Mouse (Mus musculus) retina, postnatal 1 day (tissue): ENCODE results near the gene Tmem53.

Source experiments
- DNase-seq: peaks from one replicate; pipeline ENCODE4 v3.0.0-alpha.2; 2012

Tmem53 gene

DNA sequence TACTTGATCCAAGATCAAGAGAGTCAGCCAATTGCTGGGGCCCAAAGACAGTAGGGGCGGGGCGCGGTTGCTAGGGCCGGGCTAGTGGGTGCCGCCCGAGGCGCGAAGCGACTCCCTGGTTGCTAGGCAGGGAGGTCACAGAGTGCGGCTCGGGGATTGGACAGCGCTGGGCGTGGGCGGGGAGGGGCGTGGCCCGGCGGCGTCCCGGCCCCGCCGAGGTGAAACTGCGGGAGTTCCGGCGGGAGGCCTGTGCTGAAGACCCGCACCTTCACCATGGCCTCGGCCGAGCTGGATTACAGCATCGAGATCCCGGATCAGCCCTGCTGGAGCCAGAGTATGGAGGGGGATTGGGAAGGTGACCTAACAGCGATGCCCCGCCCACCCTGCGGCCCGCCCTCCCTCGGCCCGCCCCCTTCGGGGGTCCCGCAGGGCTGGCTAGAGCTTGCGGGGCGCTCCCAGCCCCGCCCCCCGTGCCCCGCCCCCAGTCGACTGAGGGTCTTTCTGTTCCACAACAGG lies at the start of gene Tmem53, which contains the start of gene Armh1:
Tmem53 (plus strand) TSS at position 151 of the 516 bp plus-strand sequence.
Armh1 (minus strand) TSS at position 325 of the 516 bp plus-strand sequence.
- peak; percentile 97 for DNase-seq

DNA sequence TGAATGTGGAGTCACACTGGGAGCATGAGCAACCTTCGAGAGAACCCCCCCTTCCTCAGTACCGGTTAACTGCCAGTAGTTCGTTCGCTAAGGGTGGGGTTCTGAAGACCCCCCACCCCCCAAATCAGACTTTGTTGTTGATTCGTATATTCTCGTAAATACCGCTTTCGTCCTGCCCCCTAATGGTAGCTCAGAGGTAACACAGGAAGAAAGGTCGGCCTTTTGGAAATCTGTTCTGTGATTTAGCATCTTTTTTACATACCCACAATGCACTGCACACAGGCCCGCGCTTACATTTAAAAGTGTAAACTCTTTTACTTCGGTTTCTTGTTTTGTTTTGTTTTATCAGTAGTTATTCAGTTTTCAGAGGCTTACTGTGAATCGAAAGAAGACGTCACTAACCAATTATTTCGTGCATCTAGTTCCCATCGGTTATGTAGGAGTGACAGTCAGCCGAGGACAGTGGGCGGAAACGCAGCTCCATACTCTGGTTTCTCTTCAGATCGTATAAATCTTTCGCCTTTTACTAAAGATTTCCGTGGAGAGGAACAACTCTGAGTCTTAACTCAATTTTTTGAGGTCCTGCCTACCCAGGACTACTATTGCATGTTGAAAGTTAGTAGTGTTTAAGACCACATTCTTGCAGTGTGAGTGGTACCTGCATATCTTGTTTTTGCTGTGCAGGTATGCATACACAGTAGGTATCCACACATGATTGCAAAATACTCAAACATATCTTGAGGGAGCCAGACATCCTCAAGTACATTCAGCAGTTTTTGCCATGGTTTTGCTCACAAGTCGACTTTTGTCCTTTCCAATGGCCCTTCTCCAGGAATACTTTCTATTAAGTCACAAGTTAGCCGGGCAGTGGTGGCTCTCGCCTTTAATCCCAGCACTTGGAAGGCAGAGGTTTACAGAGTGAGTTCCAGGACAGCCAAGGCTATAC lies 49.4 kb upstream of the Tmem53 start:
- DNase-seq = peak; percentile 89

DNA sequence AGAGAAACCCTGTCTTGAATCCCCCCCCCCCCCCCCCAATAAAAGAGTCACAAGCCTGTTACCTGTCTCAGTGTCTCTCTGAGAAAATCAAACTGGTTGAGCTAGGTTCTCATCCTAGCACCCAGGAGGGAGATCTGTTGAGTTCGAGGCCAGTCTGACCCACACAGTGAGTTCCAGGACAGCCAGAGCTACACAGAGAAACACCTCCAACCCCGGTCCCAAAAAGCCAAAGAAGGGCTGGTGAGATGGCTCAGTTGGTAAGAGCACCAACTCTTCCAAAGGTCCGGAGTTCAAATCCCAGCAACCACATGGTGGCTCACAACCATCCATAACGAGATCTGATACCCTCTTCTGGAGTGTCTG lies 48.8 kb upstream of the Tmem53 start:
- no peak for DNase-seq

DNA sequence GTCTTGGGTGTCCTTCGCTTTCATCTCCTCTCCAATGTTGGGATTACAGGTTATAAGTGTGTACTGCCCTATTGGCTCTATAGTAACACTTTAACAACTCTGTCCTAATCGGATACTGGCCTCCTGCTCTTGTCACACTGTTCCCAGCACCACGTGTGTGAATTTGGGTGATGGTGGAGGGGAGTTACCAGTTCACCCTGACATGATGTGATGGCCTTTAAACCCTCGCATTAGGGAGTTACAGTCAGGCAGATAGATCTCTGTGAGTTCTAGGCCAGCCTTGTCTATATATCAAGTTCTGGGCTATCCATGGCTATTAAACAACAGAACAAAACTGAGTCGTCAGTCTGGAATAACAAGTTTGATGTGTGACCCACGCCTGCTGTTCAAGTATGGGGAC lies 42.2 kb upstream of the Tmem53 start:
- no peak for DNase-seq

DNA sequence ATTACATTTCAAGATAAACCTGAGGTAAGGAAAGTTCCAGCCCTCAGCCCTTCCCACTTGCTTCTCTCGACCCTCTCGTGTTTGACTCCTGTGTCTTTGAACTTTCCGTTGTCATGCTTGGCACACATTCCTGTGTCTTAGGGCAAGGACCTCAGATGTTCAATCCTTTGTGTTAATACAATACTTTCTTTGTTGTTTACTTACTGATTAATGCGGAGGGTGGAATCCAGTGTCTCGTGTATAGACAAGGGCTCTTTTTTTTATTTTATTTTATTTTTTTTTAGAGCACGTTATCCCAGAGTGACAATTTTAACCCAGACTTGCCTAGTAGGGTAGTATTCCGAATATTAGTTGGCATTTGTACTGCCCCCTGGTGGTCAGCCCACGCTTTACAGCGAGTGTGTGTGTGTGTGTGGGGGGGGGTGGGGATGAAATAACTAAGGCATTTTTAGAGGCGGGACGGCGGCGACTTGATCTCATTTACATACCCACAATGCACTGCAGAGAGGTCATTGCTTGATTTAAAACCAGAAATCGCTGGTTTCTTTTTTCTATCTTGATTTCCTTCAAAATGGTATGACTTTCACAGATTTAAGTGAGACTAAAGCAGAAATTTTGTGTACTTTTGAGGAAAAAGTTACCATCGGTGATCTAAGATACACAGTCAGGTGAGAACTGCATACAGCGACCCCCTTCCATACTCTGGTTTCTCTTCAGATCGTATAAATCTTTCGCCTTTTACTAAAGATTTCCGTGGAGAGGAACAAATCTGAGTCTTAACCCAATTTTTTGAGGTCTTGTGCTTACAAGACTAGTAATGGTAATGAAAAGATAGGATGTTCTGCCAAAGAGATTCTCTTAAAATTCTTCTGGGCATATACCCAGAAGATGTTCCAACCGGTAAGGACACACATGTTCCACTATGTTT lies 41.3 kb upstream of the Tmem53 start:
- peak; percentile 92 for DNase-seq

DNA sequence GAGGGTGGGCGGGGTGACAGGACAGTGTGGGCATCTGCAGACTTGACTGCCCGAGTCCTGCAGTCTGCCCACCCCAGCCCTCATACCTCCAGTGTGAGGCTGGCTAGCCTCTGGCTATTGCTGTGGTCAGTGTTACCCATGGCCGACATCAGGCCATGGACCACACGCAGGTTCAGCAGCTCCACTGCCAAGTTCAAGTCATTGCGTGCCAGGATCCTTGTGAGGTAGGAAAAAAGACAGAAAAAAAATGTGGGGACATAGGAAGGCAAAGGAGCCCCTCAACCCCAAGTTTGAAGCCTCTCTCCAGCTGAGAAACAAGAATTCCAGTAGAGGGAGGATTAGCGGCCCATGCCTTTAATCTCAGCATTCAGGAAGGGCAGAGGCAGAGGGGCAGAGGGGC lies 37.5 kb upstream of the Tmem53 start:
- no peak for DNase-seq

DNA sequence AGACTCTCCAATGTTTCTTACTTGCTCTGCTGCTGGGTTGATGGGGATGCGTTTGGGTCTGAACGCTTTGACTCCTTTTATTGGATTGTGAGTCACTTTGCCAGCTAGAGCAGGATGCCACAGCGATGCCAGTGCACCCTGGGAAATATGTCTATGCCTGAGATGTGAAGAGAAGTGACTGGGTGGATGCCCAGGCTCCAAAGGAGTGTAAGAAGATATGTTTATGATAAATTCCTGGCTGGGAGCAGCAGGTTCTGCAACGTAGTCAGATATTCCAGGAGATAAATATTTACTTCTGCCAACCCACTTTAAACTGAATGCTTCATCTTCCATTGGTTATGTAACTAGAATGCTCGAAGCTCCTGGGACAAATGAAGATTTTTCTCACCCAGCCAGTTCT lies 34.7 kb upstream of the Tmem53 start:
- DNase-seq = no peak

DNA sequence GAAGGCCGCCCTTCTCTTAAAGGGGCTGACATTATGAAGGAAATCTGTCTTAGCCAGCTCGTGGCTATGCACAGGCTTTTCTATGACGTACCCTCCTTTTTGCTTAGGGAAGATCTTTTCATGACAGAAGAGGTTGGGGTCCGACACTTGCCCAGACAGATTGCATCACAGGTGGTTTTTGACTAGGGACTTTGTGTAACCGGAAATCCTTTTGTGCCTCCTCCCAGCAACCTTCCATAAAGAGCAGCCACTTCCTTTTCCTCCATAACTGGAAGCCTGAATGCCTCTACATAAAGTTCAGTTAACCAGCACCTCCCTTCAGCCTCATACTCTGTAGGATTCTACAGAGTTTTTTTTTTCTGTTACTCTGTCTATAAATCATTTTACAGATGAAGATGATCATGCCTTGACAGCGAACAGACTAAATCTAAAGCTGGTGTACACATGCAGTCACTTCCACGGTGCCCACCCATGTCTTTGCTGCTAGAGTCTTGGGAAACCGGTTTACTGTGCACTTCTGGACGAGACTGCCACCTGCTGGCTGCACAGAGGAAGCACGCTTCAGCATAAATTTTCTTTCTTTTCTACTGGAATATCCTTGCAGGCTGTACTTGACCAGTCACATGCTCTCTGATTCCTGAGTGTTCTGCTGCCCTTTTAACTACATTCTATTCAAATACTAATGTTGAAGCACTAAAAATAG lies 33.1 kb upstream of the Tmem53 start:
- peak; percentile 77 for DNase-seq

DNA sequence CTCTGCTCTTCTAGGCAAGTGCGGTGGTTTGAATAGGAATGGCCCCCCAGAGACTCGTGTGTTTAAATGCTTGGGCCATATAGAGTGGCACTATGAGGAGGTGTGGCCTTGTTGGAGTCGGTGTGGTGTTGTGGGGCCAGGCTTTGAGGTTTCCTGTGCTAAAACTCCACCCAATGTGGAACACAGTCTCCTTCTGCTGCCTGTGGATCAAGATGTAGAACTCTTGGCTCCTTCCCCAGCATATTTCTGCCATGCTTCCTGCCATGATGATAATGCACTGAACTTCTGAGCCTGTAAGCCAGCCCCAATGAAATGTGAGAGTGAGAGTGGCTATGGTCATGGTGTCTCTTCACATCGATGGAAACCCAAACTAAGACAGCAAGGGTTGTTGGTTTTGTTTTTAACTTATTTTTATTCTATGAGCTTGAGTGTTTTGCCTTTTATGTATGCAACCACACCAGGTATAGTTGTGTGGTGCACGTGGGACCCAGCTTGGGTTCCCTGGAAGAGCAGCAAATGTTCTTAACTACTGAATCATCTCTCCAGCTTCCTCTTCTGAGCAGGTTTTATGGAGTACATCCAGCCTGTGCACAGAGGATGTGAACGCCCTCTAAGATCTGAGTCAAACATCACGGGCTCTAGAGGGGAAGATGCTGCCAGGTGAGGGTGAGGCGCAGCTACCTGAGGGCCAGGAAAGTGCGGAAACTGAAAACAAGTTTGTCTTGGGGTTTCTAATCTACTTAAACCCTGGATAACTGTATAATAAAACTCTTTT lies 30.8 kb upstream of the Tmem53 start:
- DNase-seq = no peak

DNA sequence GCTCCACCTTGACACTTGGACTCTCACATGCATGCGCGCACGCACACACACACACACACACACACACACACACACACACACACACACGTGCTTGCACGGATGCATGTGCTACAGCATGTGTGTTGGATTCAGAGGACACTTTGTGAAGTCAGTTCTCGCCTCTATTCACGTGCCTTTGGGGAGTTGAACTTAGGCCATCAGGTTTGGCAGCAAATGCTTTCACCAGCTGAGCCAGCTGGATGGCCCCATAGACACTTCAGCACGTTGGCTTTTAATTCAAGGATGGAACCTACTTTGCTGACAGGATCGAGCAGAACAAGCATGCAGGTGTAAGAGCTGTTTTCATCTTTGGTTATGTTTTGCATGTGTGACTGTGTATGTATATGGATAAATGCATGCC lies 29.9 kb upstream of the Tmem53 start:
- DNase-seq = no peak

DNA sequence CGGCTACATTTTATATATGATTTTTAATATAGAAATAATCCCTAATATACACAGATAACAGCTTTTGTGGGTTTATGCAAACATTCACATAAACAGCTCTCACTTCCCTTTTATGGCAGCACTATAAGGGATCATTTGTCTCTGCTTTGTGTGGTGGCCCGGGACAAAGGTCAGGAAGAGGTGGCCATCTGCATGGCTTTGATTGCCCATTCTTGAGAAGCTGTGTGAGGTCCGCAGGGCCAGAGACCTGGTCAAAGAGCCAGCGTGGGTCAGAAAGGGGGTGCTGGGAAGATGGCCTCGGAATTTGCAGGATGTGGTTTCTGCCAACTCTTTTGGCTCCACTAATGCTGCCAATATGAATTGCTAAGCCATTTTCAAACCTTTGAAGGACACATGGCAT lies 28.8 kb upstream of the Tmem53 start:
- DNase-seq = no peak

DNA sequence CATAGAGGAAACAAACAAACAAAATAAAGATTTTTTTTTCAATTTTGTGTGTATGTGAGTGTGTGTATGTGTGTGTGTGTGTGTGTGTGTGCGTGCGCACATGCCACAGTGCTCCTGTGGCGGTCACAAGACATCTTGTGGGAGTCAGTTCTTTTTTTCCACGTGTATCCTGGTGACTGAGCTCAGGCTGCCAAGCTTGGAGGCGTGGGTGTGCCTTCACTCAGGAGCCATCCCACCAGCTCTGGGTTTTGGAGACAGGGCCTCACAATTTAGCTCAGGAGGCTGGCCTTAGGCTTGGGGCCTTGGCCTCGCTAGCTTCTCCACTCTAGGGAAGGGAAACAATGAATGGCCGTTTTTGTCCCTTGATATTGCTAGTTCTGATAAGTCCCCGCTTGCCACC lies 27.6 kb upstream of the Tmem53 start:
- no peak for DNase-seq

DNA sequence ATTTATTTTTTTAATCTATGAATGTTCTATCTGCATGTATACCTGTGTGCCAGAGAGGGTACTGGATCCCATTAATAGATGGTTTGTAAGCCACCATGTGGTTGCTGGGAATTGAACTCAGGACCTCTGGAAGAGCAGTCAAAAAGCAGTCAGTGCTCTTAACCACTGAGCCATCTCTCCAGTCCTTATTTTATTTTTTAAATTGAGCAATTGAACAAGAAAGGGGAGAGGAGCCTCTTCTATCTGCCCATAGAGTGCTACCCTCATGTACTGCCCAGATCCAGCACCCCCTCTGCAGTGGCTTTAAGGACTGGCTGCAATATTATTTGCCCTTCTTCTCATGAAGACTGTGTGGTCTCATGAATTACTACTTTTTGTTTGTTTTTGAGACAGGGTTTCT lies 26.5 kb upstream of the Tmem53 start:
- DNase-seq = no peak

DNA sequence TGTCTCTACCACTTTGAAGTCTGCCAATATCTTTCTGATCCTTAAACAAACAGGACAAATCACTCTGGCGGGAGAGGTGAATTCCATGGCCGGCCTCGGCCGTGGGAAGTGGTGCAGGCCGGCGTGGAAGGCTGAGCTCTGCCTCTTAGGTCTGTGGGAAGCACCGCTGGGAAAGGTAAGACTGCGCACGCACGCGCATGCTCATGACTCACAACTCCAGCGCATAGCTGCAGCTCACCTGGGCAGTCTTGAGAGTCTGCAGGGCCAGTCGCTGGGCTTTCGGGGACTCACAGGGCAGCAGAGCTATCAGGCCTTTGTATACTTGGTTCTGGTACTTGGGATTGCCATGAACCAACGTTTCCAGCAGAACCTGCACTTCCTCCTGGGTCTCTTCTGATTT lies 22.2 kb upstream of the Tmem53 start:
- no peak for DNase-seq

DNA sequence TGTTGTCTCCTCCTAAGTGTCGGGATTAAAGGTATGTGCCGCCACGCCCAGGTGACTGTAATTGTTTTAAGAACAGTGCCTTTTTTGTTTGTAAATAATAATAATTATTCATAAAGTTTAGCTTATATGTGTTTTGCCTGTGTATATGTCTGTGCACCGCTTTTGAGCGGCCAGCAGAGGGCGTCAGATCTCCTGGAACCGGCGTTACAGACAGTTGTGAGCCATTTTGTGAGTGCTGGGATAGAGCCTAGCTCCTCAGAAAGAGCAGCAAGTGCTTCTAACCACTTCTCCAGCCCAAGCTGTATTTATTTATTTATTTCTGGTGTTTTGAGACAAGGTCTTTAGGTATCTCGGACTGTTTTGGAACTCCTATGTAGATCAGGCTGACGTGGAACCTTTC lies 21.4 kb upstream of the Tmem53 start:
- DNase-seq = peak; percentile 25

DNA sequence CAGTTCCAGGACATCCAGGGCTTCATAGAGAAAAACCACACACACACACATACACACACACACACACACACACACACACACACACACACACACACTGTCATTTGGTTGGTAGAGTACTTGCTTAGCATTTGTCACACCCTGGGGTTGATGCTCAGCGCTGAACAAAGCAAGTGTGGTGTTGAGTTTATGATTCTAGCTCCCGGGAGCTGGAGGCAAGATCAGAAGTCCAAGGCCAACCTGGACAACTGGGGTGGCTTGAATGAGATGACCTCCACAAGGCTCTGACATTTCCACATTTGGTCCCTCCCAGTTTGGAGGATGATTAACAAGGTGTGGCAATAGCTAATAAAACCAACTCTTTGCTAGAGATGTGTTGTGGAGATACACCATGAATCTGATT lies 20.5 kb upstream of the Tmem53 start:
- DNase-seq = no peak

DNA sequence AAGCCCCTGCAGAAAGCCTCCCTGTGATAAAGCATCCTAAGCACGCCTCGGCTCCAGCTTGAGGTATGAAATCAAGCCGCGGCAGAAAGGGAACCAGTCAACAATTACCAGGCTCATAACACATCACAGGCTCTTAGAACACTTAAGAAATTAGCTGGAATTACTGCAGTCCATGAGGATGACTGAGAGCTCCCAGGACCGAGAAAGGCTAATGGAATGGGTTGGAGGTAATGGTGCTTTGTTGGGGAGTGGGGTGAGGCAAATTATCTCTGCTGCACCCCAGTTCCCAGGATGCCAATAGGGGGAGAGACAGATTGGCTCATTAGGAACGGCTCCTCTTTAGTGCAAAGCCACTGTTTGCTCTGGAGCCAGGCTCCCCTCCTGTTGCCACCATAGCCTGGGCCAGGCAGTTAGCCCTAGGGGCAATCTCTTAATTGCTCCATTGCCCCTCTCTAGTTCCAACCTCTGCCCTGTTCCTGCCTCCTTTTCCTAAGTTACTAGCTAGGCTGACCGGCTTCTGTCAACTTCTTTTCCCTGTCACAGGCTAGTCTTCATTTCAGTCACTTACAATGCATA lies 17.5 kb upstream of the Tmem53 start:
- DNase-seq = no peak

DNA sequence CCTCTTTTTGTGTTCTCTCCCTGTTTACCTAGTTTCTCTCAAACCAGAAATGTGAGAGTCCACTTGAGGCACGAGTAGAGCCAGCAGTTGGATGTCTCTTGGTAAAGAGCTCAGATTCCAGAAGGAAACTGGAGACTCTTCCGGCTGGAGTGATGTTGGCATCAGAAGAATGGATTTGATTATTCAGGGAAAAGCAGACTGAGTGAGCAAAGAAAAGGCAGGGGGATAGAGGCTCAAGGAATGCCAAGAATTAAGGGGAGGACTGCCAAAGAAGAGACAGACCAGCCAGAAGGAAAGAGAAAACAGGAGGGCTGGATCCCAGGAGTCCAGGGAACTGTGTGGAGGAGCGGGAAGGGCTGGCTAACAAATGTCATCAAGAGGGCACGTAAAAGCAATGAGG lies 15.9 kb upstream of the Tmem53 start:
- DNase-seq = no peak

DNA sequence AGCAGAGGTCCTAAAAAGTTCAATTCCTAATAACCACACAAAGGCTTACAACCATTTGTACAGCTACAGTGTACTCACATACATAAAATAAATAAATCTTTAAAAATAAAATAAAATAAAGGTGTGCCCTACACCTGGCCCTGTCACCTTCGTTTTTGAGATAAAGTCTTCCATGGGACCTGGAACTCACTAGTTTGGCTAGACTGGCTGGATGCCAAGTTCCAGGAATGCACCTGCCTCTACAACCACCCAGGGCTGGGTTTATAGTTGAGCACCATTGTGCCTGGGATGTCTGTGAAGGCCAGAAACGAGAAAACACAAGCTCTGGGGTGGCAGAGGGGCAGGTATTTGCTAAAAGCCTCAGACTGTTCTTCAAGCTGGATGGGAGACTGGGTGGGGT lies 12.6 kb upstream of the Tmem53 start:
- DNase-seq = no peak

DNA sequence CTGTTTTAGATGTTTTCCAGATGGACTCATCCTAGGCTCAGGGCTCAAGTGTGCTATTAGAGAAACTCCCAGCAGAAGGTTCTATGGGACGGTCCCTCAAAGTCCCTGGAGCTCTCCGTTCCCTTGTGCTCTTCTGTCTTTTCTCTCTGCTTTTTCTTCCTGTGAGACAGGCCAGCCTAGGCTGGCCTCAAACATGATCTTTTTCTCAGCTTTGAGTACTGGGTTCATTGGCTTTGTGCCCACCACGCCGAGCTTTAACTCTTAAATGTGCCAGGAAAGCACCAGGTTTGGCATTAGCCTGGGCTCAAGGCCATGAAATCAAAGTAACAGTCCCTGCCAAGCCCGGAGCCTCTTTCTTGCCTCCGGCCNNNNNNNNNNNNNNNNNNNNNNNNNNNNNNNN lies 10.9 kb upstream of the Tmem53 start:
- DNase-seq = no peak

DNA sequence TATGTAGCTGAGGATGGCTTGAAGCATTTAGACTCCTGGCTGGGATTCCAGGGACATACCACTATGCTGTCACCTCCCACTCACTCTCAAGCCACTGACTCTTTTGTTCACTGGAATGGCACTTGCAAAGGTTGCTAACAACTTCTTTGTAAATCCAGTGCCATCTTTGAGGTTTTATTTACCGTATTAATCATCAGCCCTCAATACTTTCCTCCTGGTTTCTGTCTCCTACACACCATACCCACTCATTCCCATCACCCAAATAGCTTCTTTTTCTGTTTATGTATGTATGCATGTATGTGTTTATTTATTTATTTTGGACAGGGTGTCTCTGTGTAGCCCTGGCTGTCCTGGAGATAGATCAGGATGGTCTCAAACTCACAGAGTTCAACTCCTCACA lies 769 bp upstream of the Tmem53 start:
- DNase-seq = no peak

DNA sequence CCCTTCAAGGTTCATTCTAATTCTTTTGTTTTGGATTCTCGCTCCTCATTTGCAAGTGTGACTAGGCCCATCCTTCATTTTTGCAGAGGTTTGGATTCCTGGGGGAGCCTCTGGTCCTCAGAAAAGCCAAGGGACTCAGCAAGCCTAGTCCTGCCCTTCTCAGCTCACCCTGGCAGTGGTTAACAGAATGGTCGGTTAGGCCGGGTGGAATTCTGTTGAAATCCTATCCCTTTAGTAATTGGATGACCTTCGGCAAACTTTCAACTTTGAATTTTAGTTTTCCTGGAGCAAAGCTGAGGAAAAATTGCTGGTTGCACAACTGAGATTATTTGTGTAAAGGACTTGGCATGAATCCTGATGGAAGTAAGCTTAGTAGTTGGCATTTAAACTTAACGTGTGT lies 600 bp downstream of the Tmem53 start:
- no peak for DNase-seq
